Mouse (Mus musculus) large intestine, adult 2 months (tissue): ENCODE results near the gene Srgap3. TPM values are rescaled to one million over a fixed set of nuclear protein-coding genes. Genes with fewer than 3 reads are reported as not detected.

ENCODE experiments used
- DNase-seq: peaks from one replicate; pipeline ENCODE4 v3.0.0-alpha.2; 2012; ENCODE audit warnings: low read depth, low spot score
- whole genome bisulfite sequencing: fragments of 180-500 bp; shearing (Covaris S2); methylation state at CpG from one replicate; pipeline ENCODE4 v1.1.7; 2018; 5-methylcytosine and 5-hydroxymethylcytosine counted together
- polyA plus RNA-seq: library from polyadenylated mRNA; depleted of rRNA; stranded (reverse); fragments of >200 nt; gene quantifications from 2 replicates; pipeline ENCODE4 v1.2.3, GENCODE M21; 2012

Gene Srgap3
- polyA plus RNA-seq, 1 experiment, result 0.71 TPM

DNA sequence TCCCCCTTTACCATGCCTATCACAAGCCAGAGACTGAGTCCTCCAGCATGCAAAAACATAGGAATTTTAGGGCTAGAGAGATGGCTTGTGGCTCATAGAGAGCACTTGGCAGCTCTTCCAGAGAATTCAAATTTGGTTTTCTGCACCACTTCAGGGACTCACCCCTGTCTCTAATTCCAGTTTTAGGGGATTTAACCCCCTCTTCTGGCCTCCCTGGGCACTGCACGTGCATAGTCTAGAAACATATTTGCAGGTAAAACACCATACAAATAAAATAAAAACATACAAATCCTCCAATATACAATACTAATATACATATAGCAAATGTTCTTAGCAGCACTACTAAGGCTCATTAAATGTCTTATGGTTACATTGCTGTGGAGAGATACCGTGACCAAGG lies 4.2 kb upstream of the Srgap3 start:
- DNase-seq, result no peak
- WGBS, result 91% methylated on average over 2 of the region's 2 CpGs

DNA sequence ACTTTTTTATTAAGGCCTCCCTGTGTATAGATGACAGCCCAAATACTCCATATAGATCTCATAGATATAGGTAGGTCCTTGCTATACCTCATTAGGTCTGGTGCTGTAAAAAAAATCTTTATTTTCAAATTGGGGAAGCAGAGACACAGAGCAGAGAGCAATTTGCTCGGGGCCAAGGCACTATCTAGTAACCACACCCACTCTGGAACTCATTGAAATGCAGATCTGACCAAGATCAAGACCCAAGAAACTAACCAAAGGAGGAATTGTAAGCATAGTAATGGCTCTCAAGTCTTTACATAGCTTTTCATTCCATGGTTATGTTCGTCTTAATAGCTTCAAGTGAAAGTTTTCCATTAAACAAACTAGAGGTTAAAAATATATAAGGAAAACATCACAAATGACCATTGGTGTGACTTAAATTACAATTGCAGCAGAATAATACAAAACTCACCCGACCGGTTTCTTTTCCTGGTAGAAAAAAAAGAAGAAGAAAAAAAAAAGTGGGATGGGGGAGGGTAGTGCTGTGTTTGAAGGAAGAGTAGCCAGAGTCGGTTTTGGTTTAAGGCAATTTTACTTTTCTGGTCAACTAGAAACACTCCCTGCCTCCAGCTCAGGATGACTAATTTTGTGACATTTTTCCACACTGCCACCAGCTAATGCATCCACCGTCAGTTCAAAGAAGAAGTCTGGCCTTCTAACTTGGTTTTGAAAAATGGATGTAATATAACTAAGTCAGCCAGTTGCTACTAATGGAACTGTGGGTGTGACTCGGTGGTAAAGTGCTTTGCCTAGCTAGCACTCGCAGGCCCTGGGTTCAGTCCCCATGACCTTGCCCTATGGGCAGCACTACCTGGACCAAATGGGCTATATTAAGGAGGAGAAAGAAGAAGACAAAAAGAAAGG lies 3.4 kb upstream of the Srgap3 start:
- DNase-seq, result no peak
- 21% methylated on average over 8 of the region's 8 CpGs for WGBS

DNA sequence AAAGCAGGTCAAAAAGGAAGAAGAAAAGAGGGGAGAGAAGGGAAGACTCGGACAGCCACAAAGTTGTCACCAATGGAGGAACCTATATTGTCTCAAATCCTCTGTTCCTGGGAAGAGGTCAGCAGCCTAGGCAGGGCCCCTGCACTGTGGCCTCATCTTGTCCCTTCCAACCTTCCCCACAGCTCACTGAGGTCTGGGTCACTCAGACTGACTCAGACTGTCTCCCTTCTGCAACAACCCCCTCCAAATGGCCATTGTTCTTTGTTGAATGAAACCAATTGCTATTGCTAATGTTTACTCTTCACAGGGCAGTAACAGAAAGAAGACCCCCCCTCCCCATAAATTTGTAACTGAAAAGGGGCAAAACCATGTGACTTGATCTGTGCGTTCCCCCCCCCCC lies 2.2 kb upstream of the Srgap3 start:
- no peak for DNase-seq
- WGBS, result 80% methylated on average over 2 of the region's 2 CpGs

DNA sequence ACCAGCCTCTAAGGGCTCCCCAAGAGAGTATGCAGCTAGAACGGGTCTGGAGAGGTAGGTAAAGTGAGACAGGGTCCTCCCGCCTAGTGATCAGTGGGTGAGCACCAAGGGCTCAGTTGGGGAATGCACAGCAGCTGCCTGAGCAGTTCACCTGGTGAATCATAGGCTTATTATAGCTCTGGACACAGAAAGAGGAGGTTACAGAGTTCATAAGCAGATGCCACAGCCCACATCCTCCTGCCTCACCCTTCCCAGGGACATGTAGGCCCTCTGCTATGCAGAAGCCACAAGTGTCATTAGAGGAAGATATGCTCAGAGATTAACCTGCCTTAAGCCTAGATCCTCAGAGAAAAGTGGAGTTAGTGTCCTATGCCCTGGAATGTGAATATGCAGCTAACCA lies 1.4 kb upstream of the Srgap3 start:
- WGBS, result 83% methylated on average over 2 of the region's 2 CpGs
- no peak for DNase-seq

GRCm38 (mm10) chr6:112946021-112946811 lies 850 bp downstream of the Srgap3 start:
- DNase-seq, result no peak
- WGBS, result 11% methylated on average over 12 of the region's 12 CpGs

- 43% methylated on average over 14 of the region's 14 CpGs for WGBS
- no peak for DNase-seq
Measured at GRCm38 (mm10) chr6:112945181-112945751, 1.8 kb downstream of the Srgap3 start.

DNA sequence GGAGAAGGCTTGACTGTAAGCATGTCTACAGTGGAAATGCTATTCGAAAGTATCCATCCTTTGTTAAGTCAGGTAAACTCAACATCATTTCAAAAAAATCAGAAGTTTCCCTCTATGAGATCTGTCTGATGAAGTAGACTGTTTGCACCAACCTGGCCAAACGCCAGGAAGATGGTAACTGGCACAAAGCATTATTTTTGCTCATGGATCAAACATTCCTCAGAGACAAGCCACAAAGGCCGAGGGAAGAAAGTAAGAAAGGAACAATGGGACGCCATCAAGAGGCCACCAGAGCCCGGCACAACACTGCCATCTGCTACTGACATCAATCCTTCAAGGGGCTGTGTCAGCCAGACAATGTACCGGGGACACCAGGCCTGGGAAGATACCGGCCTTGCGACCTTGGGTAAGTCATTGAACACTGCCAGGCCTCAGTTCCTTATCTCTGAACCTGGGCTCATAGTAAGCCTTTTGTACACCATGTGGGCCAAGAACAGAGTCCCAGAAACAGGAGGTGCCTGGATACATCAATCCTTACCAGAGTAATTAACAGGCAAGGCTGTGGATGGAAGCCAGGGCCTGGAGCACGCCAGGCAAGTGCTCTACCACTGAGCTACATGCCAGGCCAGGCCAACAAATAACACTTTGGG lies 3.3 kb downstream of the Srgap3 start:
- WGBS, result 86% methylated on average over 9 of the region's 9 CpGs
- DNase-seq, result no peak

DNA sequence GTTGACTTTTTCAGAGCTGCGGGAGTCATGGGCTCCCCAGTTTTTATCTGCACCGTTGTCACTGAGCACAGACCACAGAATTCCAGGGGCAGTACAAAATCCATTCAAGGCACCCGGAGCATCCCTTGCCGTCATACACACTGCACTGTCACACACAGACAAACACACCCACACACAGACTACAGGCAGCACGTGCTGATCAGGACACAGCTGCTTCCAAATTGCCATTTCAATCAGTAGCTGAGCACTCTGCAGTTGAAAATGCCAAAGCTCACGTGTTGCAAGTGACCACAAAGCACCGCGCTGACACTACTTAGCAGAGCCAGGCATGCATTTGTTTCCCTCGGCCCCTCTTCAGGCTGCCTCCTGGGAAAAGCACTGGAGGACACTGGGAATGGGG lies 7.8 kb downstream of the Srgap3 start:
- 87% methylated on average over 9 of the region's 9 CpGs for WGBS

GRCm38 (mm10) chr6:112937791-112938190 lies 9.3 kb downstream of the Srgap3 start:
- WGBS, result 96% methylated on average over 2 of the region's 2 CpGs
- no peak for DNase-seq

More for the DNA sequence above, 7.8 kb downstream of the Srgap3 start:
- DNase-seq, result no peak

DNA sequence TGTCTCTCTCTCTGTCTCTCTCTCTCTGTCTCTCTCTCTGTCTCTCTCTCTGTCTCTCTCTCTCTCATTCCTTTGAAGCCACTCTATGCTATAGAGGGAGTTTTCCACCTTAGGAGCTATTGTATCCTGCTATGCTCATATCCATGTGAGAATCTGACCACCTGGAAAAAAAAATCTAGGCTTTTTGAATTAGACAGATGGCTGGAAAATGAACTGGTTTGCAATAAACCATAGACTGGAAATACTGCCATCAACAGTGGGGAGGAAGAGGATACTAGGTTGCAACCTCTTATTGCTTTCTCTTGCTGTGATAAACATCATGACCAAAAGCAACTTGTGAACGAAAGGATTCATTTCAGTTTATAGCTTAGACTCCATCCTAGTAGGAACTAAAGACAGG lies 12.6 kb downstream of the Srgap3 start:
- 79% methylated on average over 1 of the region's 1 CpGs for WGBS
- DNase-seq, result no peak

- no peak for DNase-seq
- 78% methylated on average over 8 of the region's 8 CpGs for WGBS
Measured at GRCm38 (mm10) chr6:112932611-112933010, 14.5 kb downstream of the Srgap3 start.

DNA sequence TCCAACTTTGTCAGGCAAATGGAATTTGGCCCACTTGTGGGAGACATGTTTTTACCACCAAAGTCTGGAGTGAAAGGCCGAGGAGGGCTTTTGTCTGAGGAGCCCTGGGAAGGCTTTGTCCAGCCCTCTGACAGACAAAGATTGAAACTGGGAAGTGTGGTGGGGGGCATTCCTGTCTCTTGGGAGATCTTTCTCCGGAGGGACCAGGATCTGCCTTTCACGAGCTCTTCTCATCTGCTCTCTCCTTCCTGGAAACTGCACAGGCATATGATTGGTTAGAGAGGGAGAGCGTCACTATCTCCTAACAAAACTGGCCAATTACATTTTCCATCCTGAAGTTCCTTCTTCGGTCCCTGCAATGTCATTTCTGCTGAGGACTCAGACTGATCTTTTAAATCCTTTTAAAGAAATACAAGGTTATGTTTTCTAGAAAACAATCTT lies 17.0 kb downstream of the Srgap3 start:
- WGBS, result 68% methylated on average over 5 of the region's 5 CpGs

GRCm38 (mm10) chr6:112929291-112929984 lies 17.6 kb downstream of the Srgap3 start:
- DNase-seq, result no peak
- 68% methylated on average over 6 of the region's 6 CpGs for WGBS

More for the DNA sequence above, 17.0 kb downstream of the Srgap3 start:
- no peak for DNase-seq

DNA sequence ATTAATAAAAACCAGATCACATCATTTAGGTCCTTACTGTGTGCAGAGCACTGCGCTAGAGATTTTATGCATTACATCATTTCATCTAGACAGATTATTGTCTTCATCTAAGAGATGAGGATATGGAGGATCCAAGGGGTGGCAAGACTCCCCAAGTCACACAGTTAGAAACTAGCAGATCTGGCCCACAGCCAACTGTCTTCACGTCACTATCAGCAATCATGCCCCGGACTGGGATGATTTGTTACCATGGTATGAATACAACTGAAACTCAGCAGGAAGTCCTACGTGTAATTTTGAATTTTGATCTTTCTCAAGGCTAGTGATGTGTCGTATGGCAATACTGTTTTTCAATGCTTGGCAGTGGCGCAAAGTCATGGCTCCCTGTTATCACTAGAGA lies 18.2 kb downstream of the Srgap3 start:
- 67% methylated on average over 6 of the region's 6 CpGs for WGBS
- no peak for DNase-seq

DNA sequence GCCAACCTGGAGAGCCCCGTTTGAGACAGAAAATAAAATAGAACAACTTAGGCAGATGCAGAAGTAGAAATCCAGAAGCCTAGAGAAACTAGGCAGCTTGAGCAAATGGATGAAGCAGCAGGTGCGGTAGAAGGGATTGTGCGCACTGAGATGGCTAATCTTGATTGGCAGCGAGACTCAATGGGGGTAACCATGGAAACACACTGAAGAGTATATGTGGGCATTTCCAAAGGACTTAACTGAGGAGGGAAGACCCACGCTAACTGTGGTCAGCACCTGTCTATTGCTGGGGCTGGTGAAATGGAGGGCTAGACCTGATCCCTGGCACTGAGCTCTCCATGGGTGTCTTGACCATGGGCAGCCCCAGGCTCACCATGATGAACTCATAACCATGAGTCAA lies 19.7 kb downstream of the Srgap3 start:
- WGBS, result 96% methylated on average over 5 of the region's 5 CpGs
- no peak for DNase-seq

DNA sequence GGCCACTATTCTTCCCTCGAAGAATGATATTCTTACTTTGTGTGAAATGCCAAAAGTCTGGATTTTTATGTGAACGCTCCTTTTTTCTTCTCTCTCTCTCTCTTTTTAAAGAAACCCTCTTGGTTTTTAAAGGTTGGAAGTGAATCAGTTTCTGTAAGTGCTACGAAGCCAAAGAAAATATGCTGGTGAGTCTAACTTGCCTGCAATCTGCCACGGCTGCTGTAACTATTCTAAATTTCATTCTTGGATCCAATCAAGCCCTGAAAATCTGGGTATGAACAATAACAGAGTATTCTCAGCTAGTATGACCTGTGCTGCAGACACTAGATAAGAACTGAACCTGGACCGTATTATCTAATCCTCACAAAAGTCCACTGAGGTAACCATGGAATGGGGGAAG lies 21.1 kb downstream of the Srgap3 start:
- DNase-seq, result no peak
- 80% methylated on average over 5 of the region's 5 CpGs for WGBS

DNA sequence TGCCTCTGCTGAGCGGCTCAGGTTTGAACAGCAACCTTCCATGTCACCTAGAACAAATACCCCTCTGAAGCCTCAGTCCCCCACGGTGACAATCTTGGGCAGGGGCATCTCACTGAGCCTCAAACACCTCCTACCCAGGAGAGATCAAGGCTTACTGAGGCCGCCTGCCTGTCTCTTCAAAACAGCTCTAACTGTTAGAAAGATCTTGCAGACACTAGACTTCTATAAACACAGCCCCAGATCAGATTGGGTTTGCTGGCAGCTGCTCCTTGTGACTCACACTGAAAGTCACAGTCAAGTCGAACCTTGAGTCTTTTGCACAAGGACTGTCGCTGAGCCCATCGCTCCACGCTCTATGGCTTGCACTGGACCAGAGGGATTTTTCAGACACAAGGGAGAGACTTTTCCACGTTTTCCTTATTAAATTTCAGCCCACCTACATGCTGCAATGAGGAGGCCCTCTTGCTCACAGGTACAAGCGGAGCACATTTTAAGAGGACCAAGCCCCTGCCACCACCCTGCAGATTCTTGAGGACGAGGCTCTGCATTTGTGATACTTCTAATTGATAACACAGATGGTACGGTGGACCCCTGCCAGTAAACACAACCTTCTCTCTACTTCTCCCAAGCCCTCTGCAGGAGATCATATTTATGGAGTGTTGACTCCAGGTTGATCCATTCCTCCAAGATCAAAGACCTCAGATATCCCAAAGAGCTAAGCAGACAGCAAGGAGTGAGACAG lies 21.7 kb downstream of the Srgap3 start:
- 62% methylated on average over 11 of the region's 11 CpGs for WGBS
- DNase-seq, result no peak

GRCm38 (mm10) chr6:112924606-112925141 lies 22.4 kb downstream of the Srgap3 start:
- no peak for DNase-seq
- 70% methylated on average over 13 of the region's 13 CpGs for WGBS
